Mouse (Mus musculus) cerebellum, postnatal 25 days (tissue): Measurements from ENCODE around the gene Nkapd1.
A peak's percentile ranks its signal among the peaks of the same experiment; 100 is the strongest.

Source experiments
- DNase-seq, 2 experiments: peaks; one replicate each; pipeline ENCODE4 v3.0.0; 2021; ENCODE audit warnings: mixed read lengths in 2 of 2

Gene Nkapd1

DNA sequence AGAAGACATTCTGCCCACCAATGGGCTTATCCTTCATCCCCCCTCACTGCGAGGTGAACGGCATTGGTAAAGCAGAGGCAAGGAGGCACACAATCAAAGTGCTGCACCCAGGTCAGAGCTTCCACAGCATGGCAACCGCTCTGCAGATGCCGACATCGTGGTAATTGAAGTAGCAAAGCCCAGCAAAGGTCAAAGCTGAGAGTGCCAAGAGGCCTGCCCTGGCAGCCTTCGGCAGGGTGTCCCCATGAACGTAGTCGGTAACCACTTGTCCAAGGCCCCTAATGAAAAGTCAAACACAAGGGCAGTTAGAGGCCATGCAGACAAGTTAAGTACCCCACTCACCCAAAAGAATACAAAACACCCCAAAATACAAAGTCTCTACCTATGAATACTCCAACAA, 20.3 kb downstream of the Nkapd1 start:
- DNase-seq, result no peak

DNA sequence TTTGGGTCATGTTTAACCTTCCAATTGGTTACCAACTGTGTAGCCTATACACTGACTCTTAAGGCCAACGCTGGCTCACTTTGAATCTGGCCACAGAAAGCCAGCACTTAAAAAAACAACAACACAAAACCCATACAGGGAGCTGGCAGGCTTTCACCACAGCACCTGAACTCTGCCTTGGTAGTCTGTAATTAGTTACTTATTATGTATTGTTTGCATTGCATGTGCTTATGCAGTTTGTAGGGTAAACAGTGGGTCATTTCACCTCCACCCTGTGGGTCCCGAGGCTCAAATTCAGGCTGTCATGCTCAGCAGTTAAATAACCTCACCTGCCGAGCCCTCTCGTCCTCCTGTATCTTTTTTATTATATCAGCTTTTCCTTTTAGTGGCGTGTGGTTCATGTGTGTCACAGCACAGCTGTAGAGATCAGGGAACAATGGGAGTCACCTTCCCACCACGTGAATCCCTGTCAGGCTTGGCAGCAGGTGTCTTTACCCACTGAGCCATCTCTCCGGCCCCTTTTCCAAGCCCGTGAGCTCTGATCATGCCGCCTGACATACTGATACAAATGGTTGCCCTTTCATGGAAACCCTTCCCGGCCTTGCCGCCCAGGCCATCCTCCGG, 22.4 kb downstream of the Nkapd1 start:
- DNase-seq, result no peak

DNA sequence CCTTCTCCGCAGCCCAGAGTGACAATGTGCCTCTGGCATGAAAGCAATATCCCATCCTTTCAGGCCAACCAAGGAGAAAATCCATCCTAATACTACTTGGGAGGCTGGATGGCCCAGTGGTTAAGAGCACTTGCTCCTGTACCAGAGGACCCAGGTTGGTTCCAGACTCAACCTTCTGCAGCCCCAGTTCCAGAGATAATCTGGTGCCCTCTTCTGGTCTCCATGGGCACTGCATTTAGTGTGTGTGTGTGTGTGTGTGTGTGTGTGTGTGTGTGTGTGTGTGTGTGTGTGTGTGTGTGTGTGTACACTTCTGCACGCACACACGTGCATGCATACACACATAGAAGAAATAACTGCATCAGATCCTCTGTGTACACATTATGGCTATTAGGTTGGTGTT, 23.7 kb downstream of the Nkapd1 start:
- peak; percentile 24 to 63 for DNase-seq

DNA sequence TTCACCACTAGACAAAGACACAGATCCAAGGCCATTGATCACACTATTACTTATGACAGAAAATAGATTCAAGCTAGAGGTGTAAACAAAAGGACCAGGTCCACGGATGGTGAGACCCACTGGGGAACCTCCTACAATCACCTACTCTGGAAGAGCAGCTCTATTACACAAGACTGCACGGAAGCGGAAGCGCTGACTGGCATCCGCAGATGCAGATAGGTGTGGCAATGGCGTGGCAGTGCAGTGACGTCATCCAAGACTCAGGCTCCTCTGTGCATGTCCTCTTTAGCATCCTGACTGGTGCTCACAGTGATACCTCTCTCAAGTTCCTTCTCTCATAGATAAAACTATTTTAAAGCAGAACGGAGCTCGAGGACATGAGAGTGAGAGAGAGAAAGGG, 24.3 kb downstream of the Nkapd1 start:
- no peak for DNase-seq

DNA sequence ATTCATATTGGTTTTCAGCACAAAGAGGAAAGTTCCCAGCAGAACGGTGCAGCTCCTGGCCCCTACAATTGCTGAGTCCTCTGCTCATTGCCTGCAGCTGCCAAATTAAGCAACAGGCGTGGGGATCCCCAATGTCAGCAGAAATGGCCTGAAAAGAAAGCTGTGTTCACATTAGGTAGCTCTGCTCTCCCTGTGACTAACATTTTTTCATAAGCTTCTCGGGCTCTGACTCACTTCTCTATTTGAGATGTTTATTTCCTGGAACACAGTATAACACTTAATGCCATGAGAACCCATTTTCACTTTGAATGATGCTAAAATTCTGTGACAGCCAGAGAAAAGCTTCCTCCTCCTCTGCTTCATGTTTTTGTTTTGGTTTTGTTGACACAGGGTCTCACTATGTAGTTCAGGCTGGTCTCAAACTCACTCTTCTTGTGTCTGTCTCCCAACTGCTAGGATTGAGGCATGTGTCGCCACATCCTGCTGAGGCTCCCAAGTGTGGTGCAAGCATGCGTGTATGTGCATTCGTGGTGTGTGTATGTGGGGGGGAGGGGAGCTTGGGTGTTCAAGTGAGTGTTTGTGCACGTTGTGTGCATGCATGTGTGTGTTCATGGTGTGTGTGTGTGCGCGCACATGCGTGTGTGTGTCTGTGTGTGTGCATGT, 26.3 kb downstream of the Nkapd1 start:
- no peak for DNase-seq

DNA sequence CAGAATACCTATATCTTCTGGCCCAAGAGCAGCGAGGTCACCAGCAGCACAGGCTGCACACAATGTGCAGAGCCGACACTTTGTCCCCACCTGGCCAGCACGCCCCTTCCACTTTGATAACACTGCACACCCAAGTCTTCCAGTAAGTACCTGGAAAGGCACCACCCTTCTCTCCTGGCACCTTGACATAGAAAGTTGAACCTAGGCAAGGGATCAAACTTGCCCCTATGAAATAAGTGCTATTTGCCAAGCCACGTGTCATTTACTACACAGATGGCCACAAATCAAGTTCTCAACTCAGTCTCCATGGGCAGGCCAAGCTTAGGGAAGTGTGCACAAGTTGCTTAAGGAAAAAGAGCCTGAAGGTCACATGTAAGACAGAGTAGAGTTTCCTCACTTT, 30.3 kb downstream of the Nkapd1 start:
- no peak for DNase-seq

DNA sequence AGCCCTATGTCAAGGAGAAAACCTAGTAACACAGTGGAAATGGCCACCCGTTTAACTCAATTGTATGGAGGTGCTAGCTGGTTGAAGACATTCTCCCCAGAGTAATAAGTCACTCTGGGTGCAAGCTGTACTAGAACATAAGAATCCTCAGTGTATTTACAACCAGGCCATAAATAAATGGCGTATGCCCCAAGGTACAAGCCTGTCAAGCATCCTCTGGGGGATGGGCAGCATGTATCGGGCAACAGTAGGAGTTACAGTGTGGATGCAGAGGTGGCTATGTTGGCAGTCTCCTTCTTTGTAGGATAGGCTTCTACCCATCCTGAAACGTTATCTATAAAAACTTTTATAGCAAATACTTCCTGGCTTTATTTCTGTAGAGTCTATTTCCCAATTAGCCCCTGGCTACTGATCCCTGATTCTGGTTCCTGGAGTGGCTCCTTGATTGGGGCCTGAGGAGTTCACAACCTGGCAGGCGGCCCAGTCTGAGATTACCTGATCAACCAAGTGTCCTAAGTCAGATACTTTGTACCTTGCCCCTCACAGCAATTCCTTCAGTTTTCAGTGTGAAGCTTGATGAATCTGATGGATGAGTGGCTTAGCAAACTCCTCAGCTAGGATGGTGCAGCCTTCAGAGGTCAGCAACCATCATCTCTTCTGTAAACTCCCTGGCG, 32.0 kb downstream of the Nkapd1 start:
- no peak for DNase-seq

DNA sequence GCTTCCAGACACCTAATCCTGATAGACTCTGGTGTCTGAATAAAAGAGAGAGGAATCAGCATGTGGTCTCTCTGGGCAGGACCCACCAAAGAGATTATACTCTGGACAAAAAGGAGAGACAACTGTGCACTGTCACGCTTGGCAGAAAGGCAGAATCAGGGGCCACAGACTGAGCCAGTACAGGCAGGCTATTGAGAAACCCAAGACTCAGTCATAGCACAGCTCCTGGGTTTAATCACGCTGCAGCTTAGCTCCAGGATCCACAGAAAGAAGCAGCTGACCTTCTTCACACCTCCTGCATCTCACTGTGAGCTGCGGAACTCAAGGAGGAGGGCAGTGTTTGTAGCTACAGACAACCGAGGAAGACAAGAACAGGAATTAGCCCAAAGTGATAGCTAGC, 36.9 kb downstream of the Nkapd1 start:
- no peak for DNase-seq

DNA sequence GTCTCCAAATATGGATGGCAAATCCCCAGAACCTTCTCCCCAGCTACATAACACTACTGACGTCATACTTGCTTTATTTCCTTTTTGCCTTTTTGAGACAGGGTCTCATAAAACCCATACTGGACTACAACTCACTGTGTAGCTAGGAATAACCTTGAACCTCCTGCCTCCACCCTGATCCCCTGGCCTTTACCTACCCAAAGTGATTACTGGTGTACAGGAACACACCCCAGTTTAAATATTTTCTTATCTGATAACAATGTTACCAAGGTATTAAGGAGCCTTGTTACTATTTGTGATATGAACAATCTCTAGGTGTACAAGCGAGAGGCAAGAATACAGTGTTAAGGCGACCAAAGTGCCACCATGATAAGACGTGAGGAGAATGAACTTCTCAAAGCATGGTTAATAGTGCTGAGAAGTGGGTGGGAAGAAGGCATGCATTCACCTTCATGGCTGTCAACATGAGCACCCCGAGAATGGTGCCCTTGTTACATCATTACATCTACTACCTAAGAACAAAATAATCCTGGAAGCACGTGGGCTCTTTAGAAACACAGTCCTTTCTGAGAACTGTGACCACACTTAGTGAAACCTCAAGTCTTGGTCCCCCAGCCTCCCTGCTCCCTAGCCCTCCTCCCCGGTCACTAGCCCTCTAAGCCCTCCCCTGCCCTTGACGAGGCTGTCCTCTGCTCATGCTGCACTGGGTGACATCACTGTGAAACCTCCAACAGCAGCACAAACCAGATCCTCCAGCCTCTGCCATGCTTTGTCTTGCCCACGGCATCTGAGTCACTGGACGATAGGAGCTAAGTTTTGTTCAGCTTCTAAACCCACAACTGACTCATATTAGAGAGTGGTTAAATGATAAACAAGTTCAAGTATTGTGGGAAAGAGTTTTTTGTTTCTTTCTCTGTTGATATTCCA, 47.4 kb downstream of the Nkapd1 start:
- no peak for DNase-seq

DNA sequence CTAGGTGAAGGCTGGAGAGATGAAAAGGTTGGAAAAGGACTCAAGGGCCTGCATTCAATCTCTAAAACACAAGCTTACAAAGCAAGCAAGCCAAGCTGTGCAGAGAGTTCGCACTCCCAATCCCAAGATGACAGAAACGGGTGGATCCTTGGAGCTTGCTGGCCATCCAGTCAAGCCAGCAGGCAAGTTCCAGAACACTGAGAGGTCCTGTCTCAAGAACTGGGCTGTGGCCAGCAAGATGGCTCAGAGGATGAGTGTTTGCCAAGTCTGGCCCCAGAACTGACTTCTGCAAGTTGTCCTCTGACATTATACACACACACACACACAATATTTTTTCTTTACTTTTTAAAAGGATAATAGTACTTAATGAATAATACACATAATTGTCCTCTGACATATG, 49.4 kb downstream of the Nkapd1 start:
- DNase-seq, result no peak

DNA sequence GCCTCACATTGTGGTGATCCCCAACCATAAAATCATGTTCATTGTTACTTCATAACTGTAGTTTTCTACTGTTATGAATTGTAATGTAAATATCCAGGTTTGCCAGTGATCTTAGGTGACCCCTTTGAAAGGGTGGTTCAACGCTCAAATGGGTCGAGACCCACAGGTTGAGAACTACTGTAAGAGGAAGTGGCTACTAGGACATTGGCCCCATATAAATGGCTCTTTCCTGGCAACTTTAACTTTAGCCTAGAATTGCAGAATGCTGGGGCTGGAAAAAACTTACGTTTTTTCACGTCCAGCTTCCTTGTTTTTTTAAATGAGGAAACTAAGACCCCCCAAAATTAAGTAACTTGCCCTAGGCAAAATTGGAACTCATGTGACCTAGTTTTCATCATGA, 49.9 kb downstream of the Nkapd1 start:
- no peak for DNase-seq

DNA sequence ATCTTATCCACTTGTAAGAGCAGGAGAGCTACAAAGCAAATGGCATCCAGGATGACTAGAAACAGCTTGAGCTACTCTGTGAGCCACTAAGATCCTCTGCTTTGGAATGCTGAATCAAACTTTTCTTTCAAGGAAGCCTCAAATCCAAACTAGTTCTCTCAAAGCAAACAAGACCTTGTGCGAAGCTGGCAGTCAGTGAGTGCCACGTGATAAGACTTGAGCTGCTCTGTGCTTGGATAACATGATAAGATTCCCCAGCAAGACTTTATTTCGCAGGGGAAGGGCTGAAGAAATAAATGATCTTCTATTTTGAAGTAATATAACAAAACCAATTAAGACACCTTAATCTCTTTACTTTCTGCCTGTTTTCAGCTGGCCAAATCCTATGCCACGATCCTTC, 51.3 kb downstream of the Nkapd1 start:
- no peak for DNase-seq

DNA sequence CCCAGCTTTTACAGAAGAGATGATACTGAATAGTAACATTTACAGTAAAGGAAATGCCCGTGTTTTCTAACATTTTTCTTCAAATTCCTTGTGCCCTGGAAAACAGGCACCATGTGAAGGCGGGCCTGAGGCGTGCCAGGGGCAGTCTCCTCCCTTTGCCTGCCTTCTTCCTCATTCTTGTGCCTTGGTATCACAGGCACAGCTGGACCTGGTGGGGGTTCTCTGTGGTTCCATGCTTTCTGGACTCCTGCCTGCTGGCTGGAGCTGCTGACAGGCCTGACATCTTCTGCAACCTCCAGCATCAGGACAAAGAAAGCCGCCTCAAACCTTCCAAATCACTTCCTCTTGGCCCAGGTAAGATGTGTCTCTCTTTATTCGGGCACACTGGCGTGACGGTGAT, 52.1 kb downstream of the Nkapd1 start:
- peak in 1 of 2 experiments; percentile 14 for DNase-seq

DNA sequence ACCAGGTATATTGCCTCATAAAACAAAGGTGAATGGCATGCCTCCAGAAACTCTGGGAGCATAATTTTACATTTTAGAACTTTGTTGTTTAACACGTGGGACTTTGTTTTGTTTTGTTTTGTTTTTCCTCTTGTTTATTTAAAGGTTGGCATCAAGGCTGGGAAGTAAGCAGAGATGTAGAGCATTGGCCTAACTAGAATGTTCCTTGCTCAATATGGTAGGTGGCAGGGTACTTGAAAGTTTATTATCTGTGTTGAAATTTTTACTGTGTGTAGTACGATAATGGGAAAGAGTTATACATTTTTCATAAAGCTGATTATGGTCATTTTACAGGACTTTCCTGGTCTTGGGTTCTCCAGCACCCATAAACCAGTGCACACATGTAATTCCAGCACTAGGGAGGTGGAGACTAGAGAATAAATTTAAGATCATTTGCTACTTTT, 55.3 kb downstream of the Nkapd1 start:
- no peak for DNase-seq

DNA sequence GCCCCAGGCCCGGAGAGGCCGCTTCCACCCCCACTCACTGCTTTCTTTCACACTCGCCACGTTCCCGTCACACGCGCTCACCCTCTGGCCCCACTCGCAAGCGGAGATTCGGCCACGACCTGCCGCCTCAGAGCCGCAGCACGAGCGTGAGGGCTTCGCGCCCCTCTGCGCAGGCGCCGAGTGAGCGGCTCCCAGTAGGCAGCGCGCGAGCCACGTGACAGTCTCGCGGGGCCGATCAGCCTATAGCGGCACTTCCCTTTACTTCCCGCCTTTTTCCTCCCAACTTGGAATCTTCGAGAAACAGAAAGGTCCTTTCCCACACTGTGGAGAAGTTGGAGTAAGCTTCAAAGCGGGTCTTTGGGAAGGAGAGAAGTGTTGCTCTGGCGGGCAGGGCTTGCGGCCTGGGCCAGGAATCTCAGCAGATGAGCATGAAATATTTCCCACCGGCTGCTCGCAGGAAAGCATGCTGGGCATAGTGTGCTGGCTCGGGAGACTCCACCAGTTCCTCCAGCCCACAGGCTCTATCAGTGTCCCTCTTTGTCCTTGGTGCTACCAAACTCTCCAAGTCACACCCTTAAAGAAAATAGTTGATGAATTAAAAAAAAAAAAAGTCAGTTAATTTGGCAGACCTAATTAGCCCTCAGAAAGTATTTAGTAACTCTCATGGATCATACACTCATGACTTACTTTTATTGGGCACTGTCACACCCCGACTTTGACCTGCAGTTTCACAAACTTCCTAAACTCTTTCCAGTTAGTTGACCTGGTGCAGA, 55.9 kb downstream of the Nkapd1 start, which contains the start of gene Tex12:
Gene Tex12, minus strand, starts transcription at position 181 of the 773 bp plus-strand sequence.
- DNase-seq, result no peak
